Mouse (Mus musculus): ENCODE results near the gene Radil. TPM values are rescaled to one million over a fixed set of nuclear protein-coding genes. Genes with fewer than 3 reads are reported as not detected.

The Radil gene
- polyA plus RNA-seq, 1 experiment, result 78.0 TPM

DNA sequence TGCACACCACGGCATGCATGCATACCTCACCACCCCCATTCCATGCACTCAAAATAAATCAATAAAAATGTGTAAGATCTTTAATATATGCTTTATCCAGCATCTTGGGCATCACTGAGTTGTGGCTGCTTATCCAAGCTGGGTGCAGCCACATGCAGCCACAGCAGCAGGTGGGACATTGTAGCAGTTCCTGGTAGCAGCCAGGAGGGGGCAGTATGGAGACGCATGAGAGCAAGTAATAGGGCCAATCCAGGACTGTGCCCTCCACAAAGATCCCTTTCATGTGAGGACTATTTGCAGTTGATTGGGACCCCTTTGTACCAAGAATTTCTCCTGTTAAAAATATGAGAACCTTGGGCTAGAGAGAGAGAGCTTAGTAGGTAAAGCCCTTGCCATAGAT lies 68.4 kb downstream of the Radil start:
- Histone ChIP-seq H3K9ac (ENCODE audit: low read depth, poor library complexity, severe bottlenecking) (no peak overlapping the region), H3K27ac (ENCODE audit: insufficient read depth, low read length) (no peak overlapping the region), H3K4me3 (ENCODE audit: low read depth, low read length) (no peak overlapping the region), H3K36me3 (ENCODE audit: control insufficient read depth, insufficient read depth, low read length, poor library complexity, severe bottlenecking) (no peaks in the 10 kb centered on the region), H3K27me3 (ENCODE audit: control insufficient read depth, insufficient read depth, low read length, poor library complexity, severe bottlenecking) (no peaks in the 10 kb centered on the region), H3K9me3 (replicated peaks; ENCODE audit: control insufficient read depth, insufficient read depth, low read length, poor library complexity, severe bottlenecking) (no peaks in the 10 kb centered on the region), H3K4me1 (ENCODE audit: control insufficient read depth, insufficient read depth, low read length) (peaks cover 5% of the 10 kb centered on the region)
- TF ChIP-seq CTCF (IDR thresholded peaks at IDR 0.05; ENCODE audit: low read depth, low read length), result peak; percentile 90
- TF ChIP-seq POLR2A (IDR thresholded peaks at IDR 0.05; ENCODE audit: insufficient read depth, low read length), result no peak
- TF ChIP-seq EP300 (IDR thresholded peaks at IDR 0.05; ENCODE audit: insufficient read depth, low read depth, low read length), result no peak

DNA sequence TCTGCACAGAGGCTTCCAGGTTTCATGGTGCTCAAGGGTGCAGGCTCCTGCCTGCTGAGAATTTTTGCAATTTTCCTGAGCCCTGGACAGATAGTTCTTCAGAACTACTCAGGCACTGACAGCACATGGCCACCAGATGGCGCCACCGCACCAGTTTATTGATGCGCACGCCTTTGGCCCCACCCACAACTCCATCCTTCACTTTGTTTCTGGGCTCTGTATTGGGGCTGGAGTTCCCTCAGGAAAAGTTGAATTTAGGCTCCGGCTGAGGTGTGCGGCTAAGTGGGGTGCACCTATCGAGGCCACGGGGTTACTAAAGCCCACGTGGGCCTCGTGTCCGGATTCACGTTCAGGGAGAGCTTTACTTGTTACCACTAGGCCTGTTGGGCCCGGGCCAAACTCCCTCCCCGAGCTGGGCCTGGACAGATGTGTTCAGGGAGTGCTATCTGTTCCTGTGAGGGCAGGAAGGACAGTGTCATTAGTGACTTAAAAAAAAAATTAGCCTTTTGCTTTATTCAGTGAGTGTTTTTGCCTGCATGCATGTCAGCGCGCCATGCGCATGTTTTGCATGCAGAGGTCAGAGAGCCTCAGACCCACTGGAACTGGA lies 72.0 kb downstream of the Radil start:
- TF ChIP-seq POLR2A (IDR thresholded peaks at IDR 0.05; ENCODE audit: insufficient read depth, low read length), result no peak
- 0 out of 2 replicates have a peak, but pooled peaks have one; percentile 27 for TF ChIP-seq EP300 (IDR thresholded peaks at IDR 0.05; ENCODE audit: insufficient read depth, low read depth, low read length)
- peak; percentile 90 for TF ChIP-seq CTCF (IDR thresholded peaks at IDR 0.05; ENCODE audit: low read depth, low read length)
- Histone ChIP-seq H3K27me3 (ENCODE audit: control insufficient read depth, insufficient read depth, low read length, poor library complexity, severe bottlenecking) (no peaks in the 10 kb centered on the region), H3K9ac (ENCODE audit: low read depth, poor library complexity, severe bottlenecking) (no peak overlapping the region; the same call in 1 of the 2 replicates), H3K4me3 (ENCODE audit: low read depth, low read length) (no peak overlapping the region), H3K36me3 (ENCODE audit: control insufficient read depth, insufficient read depth, low read length, poor library complexity, severe bottlenecking) (no peaks in the 10 kb centered on the region), H3K4me1 (ENCODE audit: control insufficient read depth, insufficient read depth, low read length) (peaks cover 6% of the 10 kb centered on the region), H3K27ac (ENCODE audit: insufficient read depth, low read length) (peak overlapping the region; percentile 68), H3K9me3 (replicated peaks; ENCODE audit: control insufficient read depth, insufficient read depth, low read length, poor library complexity, severe bottlenecking) (no peaks in the 10 kb centered on the region)

DNA sequence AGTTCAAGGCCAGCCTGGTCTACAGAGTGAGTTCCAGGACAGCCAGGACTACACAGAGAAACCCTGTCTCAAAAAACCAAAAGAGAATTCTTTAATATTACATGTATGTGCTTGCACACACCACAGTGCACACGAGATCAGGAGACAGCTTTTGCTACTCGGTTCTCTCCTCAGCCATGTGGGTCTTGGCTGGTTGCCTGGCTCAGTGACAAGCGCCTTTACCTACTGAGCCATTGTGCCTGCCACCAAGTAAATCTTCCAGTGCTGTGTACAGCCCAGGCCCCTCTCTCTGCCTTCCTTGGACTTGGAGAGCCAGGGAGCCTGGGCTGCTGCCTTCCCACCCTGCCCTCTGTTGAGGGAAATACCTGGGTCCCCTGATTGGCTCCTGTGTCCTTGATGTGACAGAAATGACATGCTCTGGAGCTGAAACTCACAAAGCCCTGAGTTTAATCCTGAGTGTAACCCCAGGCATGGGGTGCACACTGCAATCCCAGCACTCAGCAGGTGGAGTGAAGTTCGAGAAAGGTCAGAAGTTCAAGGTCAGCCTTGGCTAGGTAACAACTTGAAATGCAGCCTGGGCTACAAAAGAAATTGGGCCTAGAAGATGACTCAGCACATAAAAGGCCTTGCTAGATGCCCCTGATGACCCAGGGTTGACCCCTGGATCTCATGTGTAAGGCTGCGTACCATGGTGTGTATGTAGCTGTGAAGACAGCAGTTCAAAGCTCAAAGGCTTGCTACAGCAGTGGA lies 72.9 kb downstream of the Radil start:
- peak; percentile 85 for TF ChIP-seq EP300 (IDR thresholded peaks at IDR 0.05; ENCODE audit: insufficient read depth, low read depth, low read length)
- TF ChIP-seq CTCF (IDR thresholded peaks at IDR 0.05; ENCODE audit: low read depth, low read length), result no peak
- TF ChIP-seq POLR2A (IDR thresholded peaks at IDR 0.05; ENCODE audit: insufficient read depth, low read length), result no peak
- peaks cover 6% of the 10 kb centered on the region for H3K4me1 ChIP-seq (ENCODE audit: control insufficient read depth, insufficient read depth, low read length)
- no peak overlapping the region for H3K4me3 ChIP-seq (ENCODE audit: low read depth, low read length)
- H3K27me3 ChIP-seq (ENCODE audit: control insufficient read depth, insufficient read depth, low read length, poor library complexity, severe bottlenecking), result no peaks in the 10 kb centered on the region
- no peaks in the 10 kb centered on the region for H3K36me3 ChIP-seq (ENCODE audit: control insufficient read depth, insufficient read depth, low read length, poor library complexity, severe bottlenecking)
- H3K9ac ChIP-seq (ENCODE audit: low read depth, poor library complexity, severe bottlenecking), result no peak overlapping the region
- H3K27ac ChIP-seq (ENCODE audit: insufficient read depth, low read length), result peak overlapping the region; percentile 68
- H3K9me3 ChIP-seq (replicated peaks; ENCODE audit: control insufficient read depth, insufficient read depth, low read length, poor library complexity, severe bottlenecking), result no peaks in the 10 kb centered on the region

DNA sequence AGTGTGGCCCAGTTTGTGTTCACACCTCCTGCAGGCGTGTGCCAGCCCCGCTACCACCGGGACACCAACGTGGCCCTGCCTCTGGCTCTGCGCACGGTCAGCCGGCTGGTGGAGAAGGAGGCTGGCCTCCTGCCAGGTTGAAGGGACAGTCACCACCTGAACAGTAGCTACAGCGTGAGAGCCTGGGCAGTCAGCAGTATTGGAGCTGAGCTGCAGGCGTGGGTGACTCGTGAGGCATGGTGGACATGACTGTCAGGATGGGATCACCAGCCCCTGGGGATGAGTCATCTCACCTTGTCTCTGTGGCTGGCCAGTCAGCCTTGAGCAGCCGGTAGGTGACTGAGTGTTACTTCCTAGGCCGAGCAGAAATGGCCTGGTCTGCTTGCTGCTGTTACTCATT lies 73.6 kb downstream of the Radil start:
- Histone ChIP-seq H3K9me3 (replicated peaks; ENCODE audit: control insufficient read depth, insufficient read depth, low read length, poor library complexity, severe bottlenecking) (no peaks in the 10 kb centered on the region), H3K27ac (ENCODE audit: insufficient read depth, low read length) (0 out of 2 replicates have a peak overlapping the region, but pooled peaks have one; percentile 68), H3K36me3 (ENCODE audit: control insufficient read depth, insufficient read depth, low read length, poor library complexity, severe bottlenecking) (no peaks in the 10 kb centered on the region), H3K9ac (ENCODE audit: low read depth, poor library complexity, severe bottlenecking) (no peak overlapping the region), H3K4me3 (ENCODE audit: low read depth, low read length) (no peak overlapping the region), H3K4me1 (ENCODE audit: control insufficient read depth, insufficient read depth, low read length) (peaks cover 6% of the 10 kb centered on the region), H3K27me3 (ENCODE audit: control insufficient read depth, insufficient read depth, low read length, poor library complexity, severe bottlenecking) (no peaks in the 10 kb centered on the region)
- TF ChIP-seq EP300 (IDR thresholded peaks at IDR 0.05; ENCODE audit: insufficient read depth, low read depth, low read length), result no peak

DNA sequence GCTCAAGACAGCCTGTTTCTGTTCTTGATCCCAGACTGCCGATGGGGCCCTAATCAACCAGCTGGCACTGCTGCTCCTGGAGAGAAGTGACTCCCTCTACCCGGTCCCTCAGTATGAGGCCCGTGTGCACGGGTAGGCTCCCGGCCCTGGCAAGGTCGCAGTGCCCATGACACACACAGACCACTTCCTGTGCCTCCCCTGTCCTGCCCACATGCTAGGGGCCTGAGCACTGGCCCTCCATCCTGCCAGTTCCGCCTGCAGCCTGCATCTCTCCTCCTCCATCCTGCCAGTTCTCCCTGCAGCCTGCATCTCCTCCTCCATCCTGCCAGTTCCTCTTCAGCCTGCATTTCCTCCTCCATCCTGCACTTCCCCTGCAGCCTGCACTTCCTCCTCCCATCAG lies 75.2 kb downstream of the Radil start:
- Histone ChIP-seq H3K4me3 (ENCODE audit: low read depth, low read length) (no peak overlapping the region), H3K4me1 (ENCODE audit: control insufficient read depth, insufficient read depth, low read length) (peaks cover 6% of the 10 kb centered on the region), H3K36me3 (ENCODE audit: control insufficient read depth, insufficient read depth, low read length, poor library complexity, severe bottlenecking) (no peaks in the 10 kb centered on the region), H3K27me3 (ENCODE audit: control insufficient read depth, insufficient read depth, low read length, poor library complexity, severe bottlenecking) (no peaks in the 10 kb centered on the region), H3K27ac (ENCODE audit: insufficient read depth, low read length) (no peak overlapping the region), H3K9ac (ENCODE audit: low read depth, poor library complexity, severe bottlenecking) (no peak overlapping the region), H3K9me3 (replicated peaks; ENCODE audit: control insufficient read depth, insufficient read depth, low read length, poor library complexity, severe bottlenecking) (no peaks in the 10 kb centered on the region)
- TF ChIP-seq EP300 (IDR thresholded peaks at IDR 0.05; ENCODE audit: insufficient read depth, low read depth, low read length) (no peak), CTCF (IDR thresholded peaks at IDR 0.05; ENCODE audit: low read depth, low read length) (no peak), POLR2A (IDR thresholded peaks at IDR 0.05; ENCODE audit: insufficient read depth, low read length) (no peak)

DNA sequence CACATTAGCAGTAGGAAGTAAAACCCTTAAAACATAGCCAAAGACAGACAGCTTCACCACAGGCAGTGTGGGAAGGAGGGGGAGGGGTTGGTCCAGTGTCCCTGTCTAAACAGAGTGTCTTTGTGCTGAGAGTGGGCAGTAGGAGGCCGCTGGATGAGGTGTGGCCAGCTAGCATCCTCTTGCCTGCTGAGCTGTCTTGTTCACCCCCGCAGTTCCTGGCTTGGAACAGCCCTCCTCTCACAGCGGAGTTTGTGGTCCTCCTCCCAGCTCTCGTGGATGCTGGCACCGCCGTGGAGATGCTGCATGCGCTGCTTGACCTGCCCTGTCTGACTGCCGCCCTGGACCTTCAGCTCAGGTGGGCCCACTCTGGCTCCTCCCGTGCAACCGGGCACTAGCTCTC lies 77.2 kb downstream of the Radil start:
- no peak overlapping the region for H3K4me3 ChIP-seq (ENCODE audit: low read depth, low read length)
- no peak overlapping the region for H3K27ac ChIP-seq (ENCODE audit: insufficient read depth, low read length)
- no peaks in the 10 kb centered on the region for H3K36me3 ChIP-seq (ENCODE audit: control insufficient read depth, insufficient read depth, low read length, poor library complexity, severe bottlenecking)

More for the DNA sequence above, 77.2 kb downstream of the Radil start:
- no peaks in the 10 kb centered on the region for H3K27me3 ChIP-seq (ENCODE audit: control insufficient read depth, insufficient read depth, low read length, poor library complexity, severe bottlenecking)
- peaks cover 6% of the 10 kb centered on the region for H3K4me1 ChIP-seq (ENCODE audit: control insufficient read depth, insufficient read depth, low read length)
- no peak overlapping the region for H3K9ac ChIP-seq (ENCODE audit: low read depth, poor library complexity, severe bottlenecking)
- no peaks in the 10 kb centered on the region for H3K9me3 ChIP-seq (replicated peaks; ENCODE audit: control insufficient read depth, insufficient read depth, low read length, poor library complexity, severe bottlenecking)
- no peak for TF ChIP-seq POLR2A (IDR thresholded peaks at IDR 0.05; ENCODE audit: insufficient read depth, low read length)
- no peak for TF ChIP-seq EP300 (IDR thresholded peaks at IDR 0.05; ENCODE audit: insufficient read depth, low read depth, low read length)
- no peak for TF ChIP-seq CTCF (IDR thresholded peaks at IDR 0.05; ENCODE audit: low read depth, low read length)
